Mouse (Mus musculus) intestine, embryonic 15.5 days (tissue): ENCODE data around the gene Gdpd5. TPM values are rescaled to one million over a fixed set of nuclear protein-coding genes. Genes with fewer than 3 reads are reported as not detected.
A peak's percentile ranks its signal among the peaks of the same experiment; 100 is the strongest.

Experiments
- ATAC-seq: fragments of 200-750 bp; cut with Nextera tagmentation; 2 replicates; pipeline ENCODE4 v1.8.0; 2017; ENCODE audit warnings: moderate TSS enrichment, moderate library complexity
- H3K27ac ChIP-seq: fragments of 300-500 bp; sonication (generic); 2 replicates; pipeline ENCODE4 v1.5.1; 2015; ENCODE audit warnings: mild to moderate bottlenecking, inconsistent platforms
- H3K27me3 ChIP-seq: fragments of 300-500 bp; sonication (generic); replicated peaks from 2 replicates; pipeline ENCODE4 v1.6.1; 2015; ENCODE audit warnings: inconsistent platforms
- H3K36me3 ChIP-seq: fragments of 300-500 bp; sonication (generic); 2 replicates; pipeline ENCODE4 v1.6.1; 2015; ENCODE audit warnings: inconsistent platforms
- H3K4me1 ChIP-seq: fragments of 300-500 bp; sonication (generic); replicated peaks from 2 replicates; pipeline ENCODE4 v1.6.1; 2015; ENCODE audit warnings: inconsistent platforms
- H3K4me2 ChIP-seq: fragments of 300-500 bp; sonication (generic); replicated peaks from 2 replicates; pipeline ENCODE4 v1.6.1; 2015; ENCODE audit warnings: mild to moderate bottlenecking, inconsistent platforms
- H3K4me3 ChIP-seq: fragments of 300-500 bp; sonication (generic); replicated peaks from 2 replicates; pipeline ENCODE4 v1.5.1; 2015; ENCODE audit warnings: inconsistent platforms
- H3K9ac ChIP-seq: fragments of 300-500 bp; sonication (generic); 2 replicates; pipeline ENCODE4 v1.6.1; 2015; ENCODE audit warnings: inconsistent platforms
- H3K9me3 ChIP-seq: fragments of 300-500 bp; sonication (generic); 2 replicates; pipeline ENCODE4 v1.6.1; 2016; ENCODE audit warnings: inconsistent platforms
- WGBS: fragments of 180-500 bp; shearing (Covaris S2); methylation state at CpG from one replicate; pipeline ENCODE4 v1.1.7; 2015; 5-methylcytosine and 5-hydroxymethylcytosine counted together
- polyA plus RNA-seq: library from polyadenylated mRNA; unstranded; fragments of >200 nt; fragmentation: Nextera tagmentation; extraction: Ambion mirVana; gene quantifications from 2 replicates; pipeline ENCODE4 v1.2.1, GENCODE M21; 2015

The Gdpd5 gene
- polyA plus RNA-seq, 1 experiment from 2014 or later: 15.4 TPM

DNA sequence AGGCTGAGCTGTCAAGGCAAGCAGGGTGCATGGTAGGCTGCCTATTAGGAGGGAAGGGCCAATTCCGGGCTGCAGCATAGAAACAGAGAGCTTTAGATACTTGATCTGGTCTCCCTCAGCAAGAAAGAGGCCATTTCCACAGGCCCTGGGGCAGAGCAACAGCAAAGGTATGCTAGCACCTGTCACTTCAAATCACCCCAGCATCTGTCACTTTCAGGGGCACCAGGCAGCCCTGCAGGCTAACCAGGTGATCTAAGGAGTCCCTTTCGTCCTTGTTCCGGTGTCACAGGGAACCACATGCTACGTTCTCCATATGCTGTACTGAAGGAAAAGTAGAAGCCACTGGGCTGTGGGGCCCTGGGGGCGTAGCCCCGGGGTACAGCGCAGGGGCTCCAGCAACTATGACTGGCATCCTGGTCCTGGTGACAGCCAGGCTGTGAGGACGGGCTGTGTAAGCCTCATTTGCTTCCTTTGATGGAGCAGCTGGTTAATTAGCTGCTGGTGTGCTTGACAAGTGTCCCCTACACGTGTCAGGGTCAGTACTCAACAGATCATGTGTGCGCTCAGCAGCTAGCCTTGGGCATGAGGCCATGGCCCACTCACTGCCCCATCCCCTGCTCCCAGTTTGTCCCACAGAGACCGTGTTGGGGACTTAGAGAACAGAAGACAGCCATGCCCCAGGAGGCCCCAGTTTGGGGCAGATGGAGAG, 14.8 kb downstream of the Gdpd5 start:
- 0 out of 2 replicates have a peak overlapping the region, but pooled peaks have one; percentile 2 for H3K27ac ChIP-seq
- 80% methylated on average over 11 of the region's 11 CpGs for WGBS
- no peak overlapping the region for H3K9ac ChIP-seq

DNA sequence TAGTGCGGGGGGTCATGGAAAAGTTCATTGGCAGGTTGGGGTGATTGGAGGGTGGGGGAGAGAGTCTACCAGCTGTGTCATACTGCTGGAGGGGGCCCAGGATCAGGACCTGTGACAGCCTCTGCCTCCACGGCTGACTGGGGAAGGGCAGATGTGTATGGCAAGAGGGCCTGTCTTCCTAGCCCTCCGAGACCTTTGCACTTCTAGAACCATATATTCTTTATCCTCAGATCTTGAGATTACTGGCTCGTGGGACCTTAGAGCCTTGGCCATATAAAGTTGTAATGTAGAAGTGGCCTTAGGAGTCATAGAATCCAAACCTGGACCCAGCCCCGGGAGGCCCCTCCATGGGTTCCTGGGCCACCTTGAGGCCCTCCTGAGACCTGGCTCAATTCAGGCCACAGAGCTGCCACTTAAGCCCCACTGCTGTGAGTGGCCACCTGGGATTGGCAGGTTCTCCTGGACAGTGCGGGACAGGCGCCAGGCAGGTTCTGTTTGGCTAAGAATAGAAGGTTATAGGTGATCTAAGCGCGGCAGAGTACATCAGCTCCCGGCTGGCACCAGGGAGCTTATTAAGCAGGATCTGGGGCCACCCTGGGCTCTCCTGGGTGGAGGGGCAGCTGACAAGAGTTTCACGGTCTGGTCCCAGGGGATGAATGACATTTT, 15.9 kb downstream of the Gdpd5 start:
- ATAC-seq: peak; percentile 57
- no peak overlapping the region for H3K9ac ChIP-seq
- peaks cover 27% of the 10 kb centered on the region for H3K4me1 ChIP-seq
- WGBS: 60% methylated on average over 11 of the region's 11 CpGs
- no peak overlapping the region for H3K4me2 ChIP-seq
- peak overlapping the region; percentile 59; the same call in 1 of the 2 replicates for H3K27ac ChIP-seq
- H3K9me3 ChIP-seq: no peaks in the 10 kb centered on the region
- H3K4me3 ChIP-seq: no peak overlapping the region
- H3K27me3 ChIP-seq: no peaks in the 10 kb centered on the region
- no peaks in the 10 kb centered on the region for H3K36me3 ChIP-seq

More for the DNA sequence above, 14.8 kb downstream of the Gdpd5 start:
- no peak for ATAC-seq
- peaks cover 24% of the 10 kb centered on the region for H3K4me1 ChIP-seq
- H3K27me3 ChIP-seq: no peaks in the 10 kb centered on the region
- no peak overlapping the region for H3K4me2 ChIP-seq
- no peaks in the 10 kb centered on the region for H3K36me3 ChIP-seq
- H3K4me3 ChIP-seq: no peak overlapping the region
- no peaks in the 10 kb centered on the region for H3K9me3 ChIP-seq

DNA sequence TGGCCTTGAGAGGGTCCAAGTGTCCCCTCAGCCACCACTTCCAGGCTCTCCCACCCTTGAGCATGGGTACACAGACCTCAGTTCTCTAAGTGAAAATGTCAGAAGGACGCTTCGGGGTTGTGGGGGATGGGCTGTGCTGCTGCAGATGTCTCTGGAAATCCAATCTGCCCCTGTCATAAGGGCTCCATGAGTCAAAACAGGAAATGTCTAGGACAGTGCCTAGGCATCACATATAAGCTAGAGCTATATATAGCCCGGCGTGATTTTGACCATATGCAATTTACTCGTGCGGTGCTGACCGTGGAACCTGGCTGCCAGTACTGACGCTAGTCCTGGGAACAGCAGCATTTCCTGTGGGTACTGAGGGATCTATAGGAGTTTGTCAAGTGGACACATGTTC, 20.2 kb downstream of the Gdpd5 start:
- no peaks in the 10 kb centered on the region for H3K27me3 ChIP-seq
- WGBS: 47% methylated on average over 8 of the region's 8 CpGs
- 0 out of 2 replicates have a peak overlapping the region, but pooled peaks have one; percentile 13 for H3K27ac ChIP-seq
- no peaks in the 10 kb centered on the region for H3K36me3 ChIP-seq
- H3K4me1 ChIP-seq: peaks cover 32% of the 10 kb centered on the region
- ATAC-seq: no peak
- H3K9me3 ChIP-seq: no peaks in the 10 kb centered on the region
- no peak overlapping the region for H3K4me3 ChIP-seq
- H3K4me2 ChIP-seq: no peak overlapping the region
- H3K9ac ChIP-seq: no peak overlapping the region

DNA sequence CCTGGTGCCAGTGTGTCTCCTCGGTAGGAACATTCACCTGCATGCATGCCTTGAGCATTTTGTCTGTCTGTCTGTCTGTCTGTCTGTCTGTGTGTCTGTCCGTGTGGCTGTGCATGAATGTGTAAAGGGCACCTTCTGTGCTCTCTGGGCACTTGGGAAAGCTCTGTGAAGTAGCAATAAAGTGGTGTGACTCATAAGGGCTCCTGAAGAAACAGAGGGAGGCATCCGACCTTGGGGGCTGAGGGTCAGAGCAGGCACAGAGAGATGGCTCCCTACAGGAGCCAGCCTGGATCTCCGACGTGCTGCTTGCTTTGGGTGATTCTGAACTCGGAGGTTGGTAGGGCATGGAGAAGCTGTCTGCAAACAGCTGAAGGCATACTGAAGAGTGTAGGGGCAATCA, 21.3 kb downstream of the Gdpd5 start:
- Histone ChIP-seq H3K27ac (no peak overlapping the region), H3K27me3 (no peaks in the 10 kb centered on the region), H3K9ac (no peak overlapping the region), H3K36me3 (no peaks in the 10 kb centered on the region), H3K4me3 (no peak overlapping the region), H3K4me2 (no peak overlapping the region), H3K9me3 (no peaks in the 10 kb centered on the region), H3K4me1 (peaks cover 25% of the 10 kb centered on the region)
- 66% methylated on average over 6 of the region's 6 CpGs for WGBS
- ATAC-seq: peak; percentile 48; the same call in 1 of the 2 replicates

DNA sequence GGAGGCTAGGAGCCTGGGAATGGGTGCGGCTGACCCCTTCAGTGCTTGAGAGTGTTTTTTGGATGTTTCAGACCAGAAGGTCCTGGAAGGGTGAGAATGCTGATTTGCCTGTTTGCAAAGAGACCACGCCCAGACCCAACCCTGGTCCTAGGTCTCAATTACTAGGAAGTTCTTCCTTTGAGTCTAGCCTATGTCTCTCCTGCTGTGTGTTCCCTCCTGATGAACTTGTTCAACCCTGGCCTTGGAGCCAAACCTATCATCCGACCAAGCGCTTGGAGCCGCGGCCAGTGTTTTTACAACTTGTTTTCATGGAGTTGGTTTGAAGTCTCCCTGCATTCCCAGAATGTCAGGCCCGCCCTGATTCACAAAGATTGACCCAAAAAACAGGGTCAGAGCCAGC, 22.0 kb downstream of the Gdpd5 start:
- H3K4me1 ChIP-seq: peaks cover 28% of the 10 kb centered on the region
- H3K9ac ChIP-seq: no peak overlapping the region
- no peak overlapping the region for H3K4me2 ChIP-seq
- no peaks in the 10 kb centered on the region for H3K27me3 ChIP-seq
- H3K4me3 ChIP-seq: no peak overlapping the region
- ATAC-seq: no peak
- H3K9me3 ChIP-seq: no peaks in the 10 kb centered on the region
- H3K27ac ChIP-seq: no peak overlapping the region
- H3K36me3 ChIP-seq: no peaks in the 10 kb centered on the region
- WGBS: 88% methylated on average over 7 of the region's 7 CpGs

DNA sequence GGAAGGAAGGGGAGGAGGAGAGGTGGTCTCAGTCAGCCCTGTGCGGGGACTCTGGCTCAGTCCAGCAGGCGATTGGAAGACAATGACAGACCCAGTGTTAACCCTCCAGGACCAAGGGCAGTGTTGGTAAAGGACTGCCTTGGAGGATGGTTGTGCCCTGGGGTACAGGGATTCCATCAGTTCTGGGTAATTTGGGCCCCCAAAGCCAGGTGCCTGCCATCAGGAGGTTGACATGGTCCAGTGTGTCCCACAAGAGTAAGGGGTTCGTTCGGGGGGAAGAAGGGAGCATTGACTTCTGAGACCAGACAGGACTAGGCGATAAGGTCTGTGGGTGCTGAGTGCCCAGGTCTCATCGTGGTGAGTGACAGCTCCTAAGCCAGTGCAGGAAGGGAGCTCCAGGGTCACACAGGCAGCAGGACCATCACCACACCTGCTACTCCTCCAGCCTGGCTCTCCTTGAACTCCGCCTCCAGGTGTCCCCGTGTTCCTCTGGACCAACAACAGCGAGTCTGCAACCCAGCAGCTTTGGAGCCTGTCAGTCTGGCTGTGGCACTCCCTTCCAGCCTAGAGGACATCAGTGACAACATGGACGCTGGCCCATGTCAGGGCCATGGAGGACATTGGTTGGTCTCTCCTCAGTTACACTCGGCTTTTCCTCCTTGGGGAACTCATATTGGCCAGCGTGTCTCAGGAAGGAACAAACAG, 23.0 kb downstream of the Gdpd5 start:
- Histone ChIP-seq H3K4me1 (peaks cover 28% of the 10 kb centered on the region), H3K9ac (no peak overlapping the region), H3K4me2 (no peak overlapping the region), H3K27me3 (no peaks in the 10 kb centered on the region), H3K4me3 (no peak overlapping the region), H3K9me3 (no peaks in the 10 kb centered on the region), H3K27ac (no peak overlapping the region), H3K36me3 (no peaks in the 10 kb centered on the region)
- no peak for ATAC-seq
- 75% methylated on average over 12 of the region's 12 CpGs for WGBS

DNA sequence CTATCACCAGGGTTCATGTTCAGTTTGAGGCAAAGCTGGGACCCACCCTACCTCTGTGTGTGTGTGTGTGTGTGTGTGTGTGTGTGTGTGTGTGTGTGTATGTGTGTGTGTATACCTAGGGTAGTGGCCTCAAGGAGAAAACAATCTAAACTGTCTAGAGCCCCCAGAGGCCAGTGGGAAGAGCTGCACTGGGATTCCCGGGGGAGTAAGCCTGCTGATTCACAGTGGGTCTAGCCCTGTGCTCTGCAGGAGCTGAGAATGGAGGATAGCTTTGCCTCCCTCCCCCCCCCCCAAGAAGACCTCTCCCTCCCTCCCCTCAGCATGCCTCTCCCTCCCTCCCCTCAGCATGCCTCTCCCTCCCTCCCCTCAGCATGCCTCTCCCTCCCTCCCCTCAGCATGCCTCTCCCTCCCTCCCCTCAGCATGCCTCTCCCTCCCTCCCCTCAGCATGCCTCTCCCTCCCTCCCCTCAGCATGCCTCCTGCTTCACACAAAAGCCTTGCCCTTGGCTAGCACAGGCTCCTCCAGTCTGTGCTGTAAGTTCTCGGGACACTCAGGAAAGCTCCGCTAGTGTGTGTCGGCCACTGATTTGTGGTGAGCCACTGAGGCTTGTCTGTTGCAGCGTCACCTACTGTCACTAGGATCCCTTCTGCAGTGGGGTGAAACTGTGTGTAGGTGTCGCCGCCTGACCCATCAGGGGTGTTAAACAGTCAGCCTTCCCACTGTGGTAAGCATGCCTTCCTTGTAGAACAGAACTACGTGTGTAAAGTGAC, 24.4 kb downstream of the Gdpd5 start:
- H3K9ac ChIP-seq: no peak overlapping the region
- ATAC-seq: no peak
- 45% methylated on average over 8 of the region's 8 CpGs for WGBS

DNA sequence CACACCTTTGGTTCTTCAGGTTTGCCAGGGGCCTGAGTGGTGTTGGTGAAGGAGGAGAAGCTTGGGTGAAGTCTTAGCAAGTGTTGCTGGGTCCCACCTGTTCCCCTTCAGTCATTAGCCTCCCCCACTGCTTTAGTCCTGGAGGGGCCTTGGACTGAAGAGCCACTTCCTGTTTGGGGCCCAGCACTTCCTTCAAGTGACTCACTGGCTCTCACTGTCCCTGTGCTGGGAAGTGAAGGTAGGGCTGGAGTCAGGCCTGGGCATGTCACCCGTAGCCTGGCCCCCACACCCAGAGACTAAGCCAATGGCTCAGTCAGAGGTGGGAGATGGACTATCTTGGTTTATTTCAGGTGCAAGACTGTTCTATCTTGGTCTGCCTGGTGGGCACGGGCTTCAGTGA, 26.4 kb downstream of the Gdpd5 start:
- Histone ChIP-seq H3K36me3 (no peaks in the 10 kb centered on the region), H3K9ac (no peak overlapping the region), H3K27ac (no peak overlapping the region), H3K27me3 (no peaks in the 10 kb centered on the region), H3K4me1 (peaks cover 30% of the 10 kb centered on the region), H3K4me3 (no peak overlapping the region), H3K4me2 (no peak overlapping the region), H3K9me3 (no peaks in the 10 kb centered on the region)
- ATAC-seq: no peak
- WGBS: 76% methylated on average over 2 of the region's 2 CpGs

More for the DNA sequence above, 24.4 kb downstream of the Gdpd5 start:
- Histone ChIP-seq H3K4me2 (no peak overlapping the region), H3K9me3 (no peaks in the 10 kb centered on the region), H3K4me1 (peaks cover 37% of the 10 kb centered on the region), H3K27me3 (no peaks in the 10 kb centered on the region), H3K27ac (no peak overlapping the region), H3K4me3 (no peak overlapping the region), H3K36me3 (no peaks in the 10 kb centered on the region)

DNA sequence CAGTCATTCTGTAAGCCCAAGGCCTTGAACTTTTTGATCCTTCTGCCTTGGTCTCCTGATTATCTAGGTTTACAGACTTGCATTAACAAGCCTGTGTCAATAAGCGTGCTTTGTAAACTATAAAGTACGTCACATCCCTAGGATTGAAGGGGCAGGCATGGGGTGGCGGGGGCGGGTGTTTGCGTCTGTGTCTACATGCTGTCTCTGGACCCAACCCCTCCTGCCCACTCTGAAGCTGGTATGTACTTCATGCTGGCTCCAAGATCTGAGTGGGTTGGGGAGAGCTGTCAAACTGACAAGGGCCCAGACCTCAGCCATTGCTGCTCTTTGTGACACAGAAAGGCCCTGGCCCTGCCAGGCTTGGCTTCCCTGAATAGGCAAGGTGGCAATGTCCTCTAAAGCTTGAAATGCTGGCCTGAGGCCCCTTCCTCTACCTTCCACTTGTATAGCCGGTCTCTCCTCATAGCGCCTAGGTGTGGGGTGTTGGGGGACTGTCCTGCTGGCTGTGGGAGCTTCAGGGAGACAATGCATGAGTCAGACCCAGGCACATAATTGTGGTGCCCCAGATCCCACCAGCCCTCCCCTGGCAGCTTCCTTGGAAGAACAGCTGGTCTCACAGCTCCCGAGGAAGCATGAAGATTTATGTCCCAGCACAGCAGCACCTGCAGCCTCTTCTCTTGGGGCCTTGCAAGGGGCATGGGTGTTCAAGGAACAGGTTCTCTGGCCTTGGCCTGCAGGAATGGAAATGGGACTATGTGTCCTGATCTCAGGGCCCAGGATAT, 28.4 kb downstream of the Gdpd5 start:
- peak; percentile 57; the same call in 1 of the 2 replicates for ATAC-seq
- 58% methylated on average over 8 of the region's 8 CpGs for WGBS
- H3K9ac ChIP-seq: no peak overlapping the region

DNA sequence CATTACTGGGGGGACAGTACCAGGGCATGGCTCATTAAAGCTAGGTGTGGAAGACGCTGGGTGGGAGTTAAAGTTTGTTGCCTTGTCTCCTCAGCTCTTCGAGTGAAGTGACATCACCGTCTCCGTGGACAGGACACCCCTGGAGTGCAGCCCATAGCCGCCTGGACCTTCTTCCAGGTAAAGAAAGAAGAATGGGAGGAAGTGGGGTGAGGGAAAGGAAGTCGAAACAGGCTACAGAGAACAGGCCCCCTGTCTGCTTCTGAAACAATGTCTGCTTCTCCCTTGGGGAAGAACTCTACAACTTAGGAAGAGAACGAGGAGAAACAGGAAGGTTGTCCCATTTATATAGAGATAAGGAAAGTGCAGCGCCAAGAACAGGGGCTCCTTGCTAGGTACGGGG, 29.1 kb downstream of the Gdpd5 start:
- Histone ChIP-seq H3K27ac (peak overlapping the region; percentile 66; the same call in 1 of the 2 replicates), H3K9ac (no peak overlapping the region), H3K27me3 (no peaks in the 10 kb centered on the region), H3K9me3 (no peaks in the 10 kb centered on the region), H3K4me3 (no peak overlapping the region), H3K36me3 (no peaks in the 10 kb centered on the region), H3K4me2 (no peak overlapping the region), H3K4me1 (peaks cover 18% of the 10 kb centered on the region)
- ATAC-seq: peak; percentile 19; the same call in 1 of the 2 replicates
- 65% methylated on average over 9 of the region's 9 CpGs for WGBS

More for the DNA sequence above, 28.4 kb downstream of the Gdpd5 start:
- H3K4me1 ChIP-seq: peaks cover 18% of the 10 kb centered on the region
- H3K27ac ChIP-seq: peak overlapping the region; percentile 66
- no peaks in the 10 kb centered on the region for H3K36me3 ChIP-seq
- no peaks in the 10 kb centered on the region for H3K27me3 ChIP-seq
- no peak overlapping the region for H3K4me2 ChIP-seq
- no peaks in the 10 kb centered on the region for H3K9me3 ChIP-seq
- no peak overlapping the region for H3K4me3 ChIP-seq

DNA sequence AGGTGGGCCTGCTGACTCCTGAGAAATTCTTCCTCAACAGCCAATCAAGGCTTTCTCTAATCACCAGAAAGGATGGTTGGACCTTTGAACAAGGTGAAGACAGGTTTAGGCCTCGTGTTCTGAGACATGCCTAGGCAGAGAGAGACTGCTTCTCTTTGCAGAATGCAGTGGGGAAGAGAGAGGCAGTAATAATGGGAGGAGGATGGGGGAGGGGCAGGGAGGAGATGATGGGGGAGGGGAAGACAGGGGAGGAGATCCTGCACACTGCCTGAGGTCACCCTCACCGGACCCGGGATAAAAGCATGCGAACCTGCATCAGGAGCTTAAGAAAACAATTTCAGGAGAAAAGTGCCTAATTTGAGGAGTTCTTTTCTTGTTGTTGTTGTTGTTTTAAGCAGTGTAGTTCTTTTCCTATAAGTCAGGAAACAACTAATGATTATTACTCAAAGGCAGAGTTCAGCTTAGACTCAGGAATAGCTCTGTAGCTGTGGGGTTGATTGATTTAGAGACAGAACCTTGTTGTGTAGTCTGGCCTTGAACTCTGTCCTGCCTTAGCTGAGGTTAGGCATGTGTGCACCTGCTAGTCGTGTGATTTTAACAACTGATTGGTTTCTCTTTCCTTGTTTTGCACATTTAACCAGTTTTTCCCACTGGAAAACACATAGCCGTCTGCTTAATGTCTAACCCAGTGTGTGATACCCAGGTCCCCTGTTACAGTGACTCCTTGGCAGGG, 30.0 kb downstream of the Gdpd5 start:
- H3K9me3 ChIP-seq: no peaks in the 10 kb centered on the region
- H3K27ac ChIP-seq: 0 out of 2 replicates have a peak overlapping the region, but pooled peaks have one; percentile 29
- no peak overlapping the region for H3K4me2 ChIP-seq
- H3K27me3 ChIP-seq: no peaks in the 10 kb centered on the region
- no peak overlapping the region for H3K9ac ChIP-seq
- WGBS: 41% methylated on average over 6 of the region's 6 CpGs
- no peaks in the 10 kb centered on the region for H3K36me3 ChIP-seq
- peaks cover 18% of the 10 kb centered on the region for H3K4me1 ChIP-seq
- peak; percentile 44 for ATAC-seq
- no peak overlapping the region for H3K4me3 ChIP-seq
